Mouse (Mus musculus): ENCODE measurements around the gene Alkbh7.

Alkbh7 gene

GRCm38 (mm10) chr17:56997029-56997667 is at the start of gene Alkbh7:
Gene Alkbh7, plus strand, starts transcription at chr17:56997339.
- DNase-seq = peak; percentile 99

- peak; percentile 70 for DNase-seq
Measured at GRCm38 (mm10) chr17:56950915-56951314, 46.2 kb upstream of the Alkbh7 start.

- no peak for DNase-seq
Measured at GRCm38 (mm10) chr17:56952639-56953038, 44.5 kb upstream of the Alkbh7 start.

- no peak for DNase-seq
Measured at GRCm38 (mm10) chr17:56954871-56955270, 42.3 kb upstream of the Alkbh7 start.

- no peak for DNase-seq
Measured at GRCm38 (mm10) chr17:56957763-56958429, 39.2 kb upstream of the Alkbh7 start.

GRCm38 (mm10) chr17:56958667-56959066 is 38.5 kb upstream of the Alkbh7 start:
- no peak for DNase-seq

GRCm38 (mm10) chr17:56961880-56962279 is 35.3 kb upstream of the Alkbh7 start:
- no peak for DNase-seq

- no peak for DNase-seq
Measured at GRCm38 (mm10) chr17:56962642-56963405, 34.3 kb upstream of the Alkbh7 start.

GRCm38 (mm10) chr17:56963646-56964045 is 33.5 kb upstream of the Alkbh7 start:
- no peak for DNase-seq

GRCm38 (mm10) chr17:56969321-56969720 is 27.8 kb upstream of the Alkbh7 start:
- no peak for DNase-seq

- no peak for DNase-seq
Measured at GRCm38 (mm10) chr17:56970081-56970480, 27.1 kb upstream of the Alkbh7 start.

- no peak for DNase-seq
Measured at GRCm38 (mm10) chr17:56973956-56974707, 23.0 kb upstream of the Alkbh7 start.

GRCm38 (mm10) chr17:56974708-56975240 is 22.4 kb upstream of the Alkbh7 start:
- no peak for DNase-seq

- DNase-seq = no peak
Measured at GRCm38 (mm10) chr17:56975391-56975790, 21.7 kb upstream of the Alkbh7 start.

- no peak for DNase-seq
Measured at GRCm38 (mm10) chr17:56976531-56977390, 20.4 kb upstream of the Alkbh7 start.

GRCm38 (mm10) chr17:56979524-56979923 is 17.6 kb upstream of the Alkbh7 start:
- DNase-seq = no peak

- DNase-seq = no peak
Measured at GRCm38 (mm10) chr17:56981049-56981448, 16.1 kb upstream of the Alkbh7 start.

- DNase-seq = no peak
Measured at GRCm38 (mm10) chr17:56982013-56982412, 15.1 kb upstream of the Alkbh7 start, which contains the start of gene Acer1. Gene Acer1, minus strand, starts transcription at chr17:56982126.

- no peak for DNase-seq
Measured at GRCm38 (mm10) chr17:56984886-56985285, 12.3 kb upstream of the Alkbh7 start.

- DNase-seq = no peak
Measured at GRCm38 (mm10) chr17:56985656-56986055, 11.5 kb upstream of the Alkbh7 start.

- DNase-seq = no peak
Measured at GRCm38 (mm10) chr17:56986105-56986805, 10.9 kb upstream of the Alkbh7 start.
